Mouse (Mus musculus) lung, adult 2 months (tissue): ENCODE data around the gene Wfdc8. TPM values are rescaled to one million over a fixed set of nuclear protein-coding genes. Genes with fewer than 3 reads are reported as not detected.
"Not testable (repeated sequence)": the region's sequence is repeated elsewhere in the genome, so short reads cannot be mapped to it uniquely, and the experiment has no call there.

ENCODE experiments used
- DNase-seq: peaks from one replicate; pipeline ENCODE4 v3.0.0; 2022
- H3K4me1 ChIP-seq: fragments of 200-500 bp; 2 replicates; pipeline ENCODE4 v1.6.1; 2011; ENCODE audit warnings: low read length; ENCODE audit not compliant: control insufficient read depth, insufficient read depth
- H3K4me3 ChIP-seq: fragments of 200-500 bp; replicated peaks from 2 replicates; pipeline ENCODE3; 2011; ENCODE audit warnings: low read depth, mild to moderate bottlenecking, control low read depth, low read length; ENCODE audit errors: extremely low read depth
- CTCF ChIP-seq: fragments of 200-500 bp; IDR thresholded peaks from 2 replicates; pipeline ENCODE4 v1.5.1; 2011; ENCODE audit warnings: mild to moderate bottlenecking, low read length, control low read depth; ENCODE audit not compliant: insufficient read depth
- POLR2A ChIP-seq: fragments of 200-500 bp; IDR thresholded peaks from 2 replicates; pipeline ENCODE4 v1.6.1; 2011; ENCODE audit warnings: low read depth, mild to moderate bottlenecking, control low read depth, low read length, borderline replicate concordance; ENCODE audit errors: extremely low read depth
- WGBS: fragments of 180-500 bp; shearing (Covaris S2); methylation state at CpG from one replicate; pipeline ENCODE4 v1.1.7; 2018; 5-methylcytosine and 5-hydroxymethylcytosine counted together
- polyA plus RNA-seq: library from polyadenylated mRNA; depleted of rRNA; stranded (reverse); fragments of >200 nt; gene quantifications from 2 replicates; pipeline ENCODE4 v1.2.3, GENCODE M21; 2012

Wfdc8 gene
- polyA plus RNA-seq, 1 experiment = 5.3 TPM

DNA sequence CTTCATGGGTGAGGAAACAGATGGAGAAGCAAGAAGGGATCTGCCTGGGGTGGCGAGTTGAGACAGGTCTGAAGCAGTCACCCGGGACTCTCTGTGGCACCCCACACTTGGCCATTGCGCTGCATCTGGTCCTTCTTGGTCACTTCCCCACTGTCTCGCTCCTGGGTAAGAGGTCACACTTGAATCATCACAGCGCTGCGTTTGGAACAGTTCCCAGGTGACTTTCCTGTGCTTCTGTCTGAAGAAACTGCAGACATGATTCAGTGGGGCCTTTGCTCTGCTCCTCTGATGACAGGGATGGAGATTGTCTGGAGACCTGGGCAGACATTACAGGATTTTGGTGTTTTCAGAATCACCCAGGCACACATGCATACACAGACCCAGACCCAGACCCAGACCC, 4.6 kb downstream of the Wfdc8 start:
- Histone ChIP-seq H3K4me1 (no peaks in the 10 kb centered on the region), H3K4me3 (no peak overlapping the region)
- DNase-seq = no peak
- 65% methylated on average over 6 of the region's 6 CpGs for WGBS
- TF ChIP-seq POLR2A = no peak
- TF ChIP-seq CTCF = no peak

- Histone ChIP-seq H3K4me1 (no peaks in the 10 kb centered on the region), H3K4me3 (no peak overlapping the region)
- TF ChIP-seq CTCF = no peak
- TF ChIP-seq POLR2A = no peak
- whole genome bisulfite sequencing = 90% methylated on average over 8 of the region's 8 CpGs
- DNase-seq = no peak
Measured at GRCm38 (mm10) chr2:164604411-164604810, 9.0 kb downstream of the Wfdc8 start.

DNA sequence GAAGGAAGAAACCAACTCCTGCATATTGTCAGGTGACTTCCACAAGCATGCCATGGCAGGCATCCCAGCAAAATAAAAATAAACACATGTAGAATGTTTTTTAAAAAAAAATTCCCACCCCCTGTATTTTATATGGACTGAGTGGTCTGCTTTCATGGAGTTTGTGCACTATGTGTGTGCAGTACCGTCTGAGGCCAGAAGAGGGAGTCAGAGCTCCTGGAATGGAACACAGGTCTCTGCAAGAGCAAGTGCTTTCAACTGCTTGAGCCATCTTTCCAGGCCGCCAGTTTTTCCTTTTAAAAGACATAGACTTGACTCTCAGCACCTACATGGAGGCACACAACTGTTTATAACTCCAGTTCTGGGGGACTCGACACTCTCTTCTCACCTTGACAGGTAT, 9.9 kb downstream of the Wfdc8 start:
- no peak for DNase-seq
- TF ChIP-seq CTCF (no peak), POLR2A (no peak)
- WGBS = 88% methylated on average over 3 of the region's 3 CpGs
- Histone ChIP-seq H3K4me1 (no peaks in the 10 kb centered on the region), H3K4me3 (no peak overlapping the region)

DNA sequence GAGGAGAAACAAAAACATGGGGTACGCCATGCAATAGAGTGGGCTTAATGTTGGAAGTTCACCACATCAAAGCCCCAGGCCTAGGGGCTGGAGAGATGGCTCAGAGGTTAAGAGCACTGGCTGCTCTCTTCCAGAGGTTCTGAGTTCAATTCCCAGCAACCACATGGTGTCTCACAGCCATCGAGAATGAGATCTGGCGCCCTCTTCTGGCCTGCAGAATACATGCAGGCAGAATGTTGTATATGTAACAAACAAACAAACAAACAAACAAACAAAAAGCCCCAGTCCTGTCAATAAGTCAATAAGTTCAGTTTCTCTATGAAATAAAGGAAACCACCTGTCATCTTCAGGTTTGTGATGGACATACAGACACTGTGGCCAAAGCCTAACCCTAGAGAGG, 13.2 kb downstream of the Wfdc8 start:
- 0 out of 2 replicates have a peak, but pooled peaks have one; percentile 8 for TF ChIP-seq CTCF
- no peak for TF ChIP-seq POLR2A
- no peak overlapping the region for H3K4me3 ChIP-seq
- DNase-seq = no peak
- WGBS = 72% methylated on average over 3 of the region's 3 CpGs
- no peaks in the 10 kb centered on the region for H3K4me1 ChIP-seq

GRCm38 (mm10) chr2:164593494-164593893, 19.9 kb downstream of the Wfdc8 start, which contains the start of gene Eppin:
Eppin (minus strand) TSS chr2:164593594.
- no peak for DNase-seq
- Histone ChIP-seq H3K4me3 (no peak within 1 kb of the TSS), H3K4me1 (no peaks in the 10 kb centered on the region)
- WGBS = 70% methylated on average over 4 of the region's 4 CpGs
- TF ChIP-seq POLR2A = no peak
- no peak for TF ChIP-seq CTCF

- TF ChIP-seq POLR2A (no peak), CTCF (peak; percentile 58)
- 6% methylated on average over 4 of the region's 4 CpGs for WGBS
- no peaks in the 10 kb centered on the region for H3K4me1 ChIP-seq
- no peak for DNase-seq
- H3K4me3 ChIP-seq = no peak overlapping the region
Measured at GRCm38 (mm10) chr2:164592014-164592413, 21.4 kb downstream of the Wfdc8 start.

DNA sequence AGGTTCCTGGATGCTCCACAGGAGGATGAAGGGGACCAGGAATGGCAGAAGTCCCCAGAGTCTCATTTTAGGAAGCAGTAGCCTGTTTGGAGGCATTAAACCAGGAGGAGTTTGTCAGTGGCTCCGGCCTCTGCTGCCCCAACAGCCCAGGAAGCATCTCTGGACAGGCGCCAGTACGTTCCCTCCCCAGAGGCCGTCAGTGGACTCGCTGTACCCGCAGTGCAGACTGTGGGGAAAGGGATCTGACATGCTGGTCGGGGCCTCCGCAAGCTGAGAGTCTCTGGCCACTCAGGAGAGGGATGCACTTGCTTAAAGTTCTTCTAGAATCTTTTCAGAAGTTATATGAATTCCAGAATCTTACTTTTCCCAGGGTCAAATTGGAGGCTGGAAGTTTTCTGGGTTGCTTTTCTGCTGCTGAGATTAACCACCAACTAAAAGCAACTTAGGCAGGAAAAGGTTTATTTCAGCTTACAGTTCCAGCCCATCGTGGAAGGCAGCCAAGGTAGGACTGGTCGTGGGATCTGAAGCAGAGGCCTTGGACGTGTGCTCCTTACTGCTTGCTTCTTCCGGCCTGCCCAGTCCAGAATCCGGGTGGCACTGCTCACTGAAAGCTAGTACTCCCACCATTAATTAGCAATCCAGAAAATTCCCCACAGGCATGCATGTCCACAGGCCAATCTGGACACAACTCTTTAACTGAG, 28.3 kb downstream of the Wfdc8 start, which contains the start of gene Wfdc6a:
TSS of gene Wfdc6a (minus strand) at position 423 of the 701 bp plus-strand sequence.
- DNase-seq, H3K4me1 ChIP-seq, H3K4me3 ChIP-seq: not testable (repeated sequence)
- WGBS = 45% methylated on average over 13 of the region's 13 CpGs

DNA sequence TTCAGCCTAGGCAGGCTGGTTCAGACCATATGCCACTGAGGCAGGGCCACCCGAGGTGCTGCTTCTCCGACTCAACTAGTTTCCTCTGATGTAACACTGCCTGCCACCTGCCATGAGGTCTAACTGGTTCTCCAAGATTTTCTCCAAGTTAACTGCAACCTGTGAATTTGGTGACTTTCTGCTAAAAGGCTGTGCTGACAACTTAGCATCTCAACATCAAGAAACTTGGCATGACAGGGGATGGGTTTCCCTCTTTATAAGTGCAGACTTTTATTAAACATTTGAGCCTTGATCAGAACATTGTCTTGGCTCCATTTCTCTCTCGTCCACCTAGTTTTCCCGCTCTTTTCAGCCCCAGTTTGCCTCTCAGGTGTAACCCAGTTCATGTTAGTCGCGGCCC, 40.1 kb downstream of the Wfdc8 start, which contains the start of gene Spint3:
TSS of gene Spint3 (minus strand) at position 101 of the 400 bp plus-strand sequence.
- H3K4me3 ChIP-seq, H3K4me1 ChIP-seq, DNase-seq: not testable (repeated sequence)
- 69% methylated on average over 6 of the region's 6 CpGs for WGBS

GRCm38 (mm10) chr2:164567460-164567859, 46.0 kb downstream of the Wfdc8 start:
- 69% methylated on average over 5 of the region's 5 CpGs for WGBS
- Histone ChIP-seq H3K4me1 (no peaks in the 10 kb centered on the region), H3K4me3 (no peak overlapping the region)
- DNase-seq = no peak
- TF ChIP-seq CTCF (no peak), POLR2A (no peak)

- no peaks in the 10 kb centered on the region for H3K4me1 ChIP-seq
- no peak overlapping the region for H3K4me3 ChIP-seq
- no peak for DNase-seq
- TF ChIP-seq POLR2A (no peak), CTCF (0 out of 2 replicates have a peak, but pooled peaks have one; percentile 6)
- 80% methylated on average over 2 of the region's 2 CpGs for WGBS
Measured at GRCm38 (mm10) chr2:164566997-164567396, 46.4 kb downstream of the Wfdc8 start.
